Mouse (Mus musculus): Measurements from ENCODE around the gene Aif1.

The Aif1 gene

GRCm38 (mm10) chr17:35194844-35195630 is 19.2 kb upstream of the Aif1 start:
- DNase-seq (ENCODE audit: low spot score in 2 of 2) = peak in 1 of 2 experiments; percentile 72

- DNase-seq (ENCODE audit: low spot score in 2 of 2) = peak; percentile 70 to 86
These were observed 18.3 kb upstream of the Aif1 start, which contains the start of gene Ltb for GRCm38 (mm10) chr17:35193881-35194843. Ltb (plus strand) TSS chr17:35194439.

- DNase-seq (ENCODE audit: low spot score in 2 of 2) = no peak
These were observed 17.1 kb upstream of the Aif1 start for GRCm38 (mm10) chr17:35192924-35193323.

- DNase-seq (ENCODE audit: low spot score in 2 of 2) = no peak
These were observed 15.9 kb upstream of the Aif1 start for GRCm38 (mm10) chr17:35191723-35192122.

GRCm38 (mm10) chr17:35190096-35190495 is 14.2 kb upstream of the Aif1 start:
- peak in 1 of 2 experiments; percentile 75 for DNase-seq (ENCODE audit: low spot score in 2 of 2)

GRCm38 (mm10) chr17:35189186-35189585 is 13.3 kb upstream of the Aif1 start:
- DNase-seq (ENCODE audit: low spot score in 2 of 2) = peak in 1 of 2 experiments; percentile 69

GRCm38 (mm10) chr17:35187959-35188610 is 12.2 kb upstream of the Aif1 start, which contains the start of gene Lst1:
Lst1 (minus strand) TSS chr17:35188439.
- DNase-seq (ENCODE audit: low spot score in 2 of 2) = no peak

GRCm38 (mm10) chr17:35187345-35187744 is 11.5 kb upstream of the Aif1 start:
- DNase-seq (ENCODE audit: low spot score in 2 of 2) = no peak

GRCm38 (mm10) chr17:35186681-35187080 is 10.8 kb upstream of the Aif1 start:
- peak; percentile 64 to 75 for DNase-seq (ENCODE audit: low spot score in 2 of 2)

- DNase-seq (ENCODE audit: low spot score in 2 of 2) = peak; percentile 81 to 87
These were observed 10.1 kb upstream of the Aif1 start for GRCm38 (mm10) chr17:35185639-35186611.

- DNase-seq (ENCODE audit: low spot score in 2 of 2) = no peak
These were observed 4.2 kb upstream of the Aif1 start for GRCm38 (mm10) chr17:35180093-35180492.

GRCm38 (mm10) chr17:35178528-35178927 is 2.7 kb upstream of the Aif1 start:
- DNase-seq (ENCODE audit: low spot score in 2 of 2) = peak; percentile 75 to 90

- DNase-seq (ENCODE audit: low spot score in 2 of 2) = no peak
These were observed 486 bp downstream of the Aif1 start for GRCm38 (mm10) chr17:35175382-35175781.

- DNase-seq (ENCODE audit: low spot score in 2 of 2) = no peak
These were observed 1.5 kb downstream of the Aif1 start for GRCm38 (mm10) chr17:35174201-35174977.

- DNase-seq (ENCODE audit: low spot score in 2 of 2) = peak in 1 of 2 experiments; percentile 34
These were observed 2.5 kb downstream of the Aif1 start for GRCm38 (mm10) chr17:35173329-35173728.

- DNase-seq (ENCODE audit: low spot score in 2 of 2) = no peak
These were observed 3.2 kb downstream of the Aif1 start for GRCm38 (mm10) chr17:35172445-35173234.

GRCm38 (mm10) chr17:35168541-35169207 is 7.2 kb downstream of the Aif1 start:
- no peak for DNase-seq (ENCODE audit: low spot score in 2 of 2)

- no peak for DNase-seq (ENCODE audit: low spot score in 2 of 2)
These were observed 8.1 kb downstream of the Aif1 start for GRCm38 (mm10) chr17:35167794-35168193.
